Mouse (Mus musculus) CH12.LX (cell line): ENCODE measurements at regions not wholly inside any gene's neighbourhood (a gene's known extent, or its start where the extent isn't known, plus 50 kb on each side); places are given as distances from the start of the nearest gene placed in this dataset.

Experiments used
- DNase-seq: peaks from one replicate; pipeline ENCODE4 v3.0.0-alpha.2; 2013; ENCODE audit errors: extremely low read depth
- H3K27ac ChIP-seq: 2 replicates; pipeline ENCODE4 v1.5.1; 2012; ENCODE audit warnings: low read depth, mild to moderate bottlenecking, control low read depth, moderate library complexity; ENCODE audit not compliant: insufficient read depth
- H3K27me3 ChIP-seq: replicated peaks from 2 replicates; pipeline ENCODE3; 2012; ENCODE audit warnings: inconsistent platforms
- H3K36me3 ChIP-seq, 2 experiments: replicated peaks in 1 of 2; 2 replicates each; pipeline versions ENCODE3 to v1.6.1; 2012; ENCODE audit warnings: inconsistent platforms in 1 of 2, low read length in 1 of 2, mild to moderate bottlenecking in 1 of 2, mixed read lengths in 1 of 2, moderate library complexity in 1 of 2; ENCODE audit not compliant: control insufficient read depth in 1 of 2, insufficient read depth in 1 of 2
- H3K4me1 ChIP-seq, 2 experiments: 2 replicates each; pipeline ENCODE4 v1.6.1; 2012; ENCODE audit warnings: inconsistent platforms in 1 of 2, moderate library complexity in 1 of 2; ENCODE audit not compliant: insufficient read depth in 2 of 2, control insufficient read depth in 1 of 2
- H3K4me2 ChIP-seq: 2 replicates; pipeline ENCODE4 v1.6.1; 2012; ENCODE audit warnings: low read depth, mild to moderate bottlenecking, control low read depth; ENCODE audit not compliant: poor library complexity, insufficient read depth, severe bottlenecking
- H3K4me3 ChIP-seq, 3 experiments: fragments of 150-350 bp in 1 of 3; sonication (generic) in 1 of 3; replicated peaks in 1 of 3; 2 replicates each; pipeline versions ENCODE3 to v1.5.1; 2011 to 2012; ENCODE audit warnings: low read depth in 2 of 3, low read length in 2 of 3, mild to moderate bottlenecking in 2 of 3, moderate library complexity in 2 of 3, control low read depth in 1 of 3, improper control_type of control experiment in 1 of 3, inconsistent platforms in 1 of 3, mixed read lengths in 1 of 3; ENCODE audit not compliant: poor library complexity in 1 of 3
- H3K79me2 ChIP-seq: replicated peaks from 2 replicates; pipeline ENCODE4 v1.6.1; 2012; ENCODE audit warnings: mild to moderate bottlenecking, moderate library complexity; ENCODE audit not compliant: control insufficient read depth, poor library complexity, insufficient read depth, severe bottlenecking; ENCODE audit errors: extremely low read depth
- H3K9ac ChIP-seq: 2 replicates; pipeline ENCODE4 v1.6.1; 2012; ENCODE audit warnings: low read depth, mild to moderate bottlenecking, control low read depth, moderate library complexity; ENCODE audit not compliant: insufficient read depth
- H3K9me3 ChIP-seq: replicated peaks from 2 replicates; pipeline ENCODE3; 2012; ENCODE audit warnings: low read length, inconsistent platforms, mixed read lengths
- BHLHE40 ChIP-seq: IDR thresholded peaks from 2 replicates; pipeline ENCODE4 v1.6.1; 2011; ENCODE audit warnings: mild to moderate bottlenecking, low read depth, low read length, improper control_type of control experiment
- CHD1 ChIP-seq: IDR thresholded peaks from 2 replicates; pipeline ENCODE4 v1.6.1; 2012; ENCODE audit warnings: low read depth, low read length, improper control_type of control experiment, inconsistent platforms
- CHD2 ChIP-seq: IDR thresholded peaks from 2 replicates; pipeline ENCODE4 v1.6.1; 2011; ENCODE audit warnings: low read length, improper control_type of control experiment
- CTCF ChIP-seq, 2 experiments: IDR thresholded peaks in 1 of 2; conservative IDR thresholded peaks in 1 of 2; 2 replicates each; pipeline ENCODE4 v1.5.1; 2011 to 2012; ENCODE audit warnings: low read depth in 2 of 2, low read length in 2 of 2, improper control_type of control experiment in 1 of 2, inconsistent platforms in 1 of 2, mild to moderate bottlenecking in 1 of 2, moderate library complexity in 1 of 2
- ELF1 ChIP-seq: IDR thresholded peaks from 2 replicates; pipeline ENCODE4 v1.6.1; 2014; ENCODE audit warnings: low read depth, mild to moderate bottlenecking, inconsistent platforms, low read length, improper control_type of control experiment
- EP300 ChIP-seq: IDR thresholded peaks from 2 replicates; pipeline ENCODE4 v1.6.1; 2011; ENCODE audit warnings: low read length, improper control_type of control experiment
- ETS1 ChIP-seq: conservative IDR thresholded peaks from 2 replicates; pipeline ENCODE4 v1.6.1; 2012; ENCODE audit warnings: low read depth, mild to moderate bottlenecking, inconsistent platforms, low read length, improper control_type of control experiment, moderate library complexity
- GABPA ChIP-seq: IDR thresholded peaks from 2 replicates; pipeline ENCODE4 v1.6.1; 2012; ENCODE audit warnings: low read depth, low read length, improper control_type of control experiment, inconsistent platforms; ENCODE audit not compliant: insufficient replicate concordance
- HCFC1 ChIP-seq: IDR thresholded peaks from 2 replicates; pipeline ENCODE4 v1.6.1; 2012; ENCODE audit warnings: low read depth, mild to moderate bottlenecking, inconsistent platforms, low read length, improper control_type of control experiment
- IRF4 ChIP-seq: IDR thresholded peaks from 2 replicates; pipeline ENCODE4 v1.6.1; 2014; ENCODE audit warnings: low read depth, mild to moderate bottlenecking, inconsistent platforms, low read length, improper control_type of control experiment
- KAT2A ChIP-seq: IDR thresholded peaks from 2 replicates; pipeline ENCODE4 v1.6.1; 2012; ENCODE audit warnings: low read length, improper control_type of control experiment, inconsistent platforms; ENCODE audit not compliant: insufficient replicate concordance
- MAFK ChIP-seq: IDR thresholded peaks from 2 replicates; pipeline ENCODE4 v1.6.1; 2011; ENCODE audit warnings: low read length, improper control_type of control experiment; ENCODE audit not compliant: insufficient replicate concordance
- MAX ChIP-seq: IDR thresholded peaks from 2 replicates; pipeline ENCODE4 v1.6.1; 2011; ENCODE audit warnings: low read length, improper control_type of control experiment
- MAZ ChIP-seq: IDR thresholded peaks from 2 replicates; pipeline ENCODE4 v1.6.1; 2012; ENCODE audit warnings: low read depth, mild to moderate bottlenecking, inconsistent platforms, low read length, improper control_type of control experiment, moderate library complexity
- MEF2A ChIP-seq: IDR thresholded peaks from 2 replicates; pipeline ENCODE4 v1.6.1; 2014; ENCODE audit warnings: low read depth, mild to moderate bottlenecking, inconsistent platforms, low read length, improper control_type of control experiment, borderline replicate concordance
- MYC ChIP-seq: IDR thresholded peaks from 2 replicates; pipeline ENCODE4 v1.6.1; 2011; ENCODE audit warnings: low read depth, mild to moderate bottlenecking, improper control_type of control experiment, low read length
- NELFE ChIP-seq: IDR thresholded peaks from 2 replicates; pipeline ENCODE4 v1.6.1; 2011; ENCODE audit warnings: low read depth, low read length, improper control_type of control experiment
- PAX5 ChIP-seq: IDR thresholded peaks from 2 replicates; pipeline ENCODE4 v1.6.1; 2012; ENCODE audit warnings: low read length, inconsistent platforms, mixed read lengths
- POLR2AphosphoS2 ChIP-seq: IDR thresholded peaks from 2 replicates; pipeline ENCODE4 v1.6.1; 2011; ENCODE audit warnings: low read depth, low read length, improper control_type of control experiment
- SIN3A ChIP-seq: IDR thresholded peaks from 2 replicates; pipeline ENCODE4 v1.6.1; 2012; ENCODE audit warnings: low read length, improper control_type of control experiment, inconsistent platforms
- TCF12 ChIP-seq: IDR thresholded peaks from 2 replicates; pipeline ENCODE4 v1.6.1; 2014; ENCODE audit warnings: low read depth, mild to moderate bottlenecking, inconsistent platforms, low read length, improper control_type of control experiment
- ZKSCAN1 ChIP-seq: IDR thresholded peaks from 2 replicates; pipeline ENCODE4 v1.6.1; 2012; ENCODE audit warnings: low read depth, inconsistent platforms, low read length, improper control_type of control experiment, borderline replicate concordance
- ZMIZ1 ChIP-seq: IDR thresholded peaks from 2 replicates; pipeline ENCODE4 v1.6.1; 2012; ENCODE audit warnings: low read depth, mild to moderate bottlenecking, inconsistent platforms, low read length, improper control_type of control experiment
- ZNF384 ChIP-seq: IDR thresholded peaks from 2 replicates; pipeline ENCODE4 v1.6.1; 2012; ENCODE audit warnings: low read depth, low read length, improper control_type of control experiment, inconsistent platforms
- dilution Hi-C: fragments of 300-500 bp; cut with MboI; formaldehyde crosslinking; loops from 2 replicates; pipeline ENCODE4 v1.14.3; 2020; ENCODE audit warnings: low sequenced_read_pairs; ENCODE audit not compliant: extremely low pct_unique_long_range_greater_than_20kb, extremely low pct_ligation_motif_present
- in situ Hi-C: fragments of 300-500 bp; cut with MboI; formaldehyde crosslinking; loops from 3 replicates; pipeline ENCODE4 v1.14.3; 2019; ENCODE audit warnings: low sequenced_read_pairs, low pct_ligation_motif_present, low pct_unique_long_range_greater_than_20kb, mixed read lengths

GRCm38 (mm10) chr8:8495472-8495871 is 165.6 kb downstream of the Efnb2 start:
- in situ Hi-C loops (no loop called here), dilution Hi-C loops (no loop called here)
- Histone ChIP-seq H3K27me3 (no peaks in the 10 kb centered on the region), H3K9me3 (peaks cover 86% of the 10 kb centered on the region), H3K4me2 (no peak overlapping the region), H3K79me2 (no peaks in the 10 kb centered on the region), H3K9ac (no peak overlapping the region), H3K27ac (no peak overlapping the region), H3K36me3 (no peaks in the 10 kb centered on the region), H3K4me3 (no peak overlapping the region), H3K4me1 (no peaks in the 10 kb centered on the region)
- TF ChIP-seq MAFK (no peak), BHLHE40 (no peak), MYC (no peak), EP300 (no peak), CHD1 (no peak), IRF4 (no peak)
- no peak for DNase-seq

- dilution Hi-C loops (no loop called here), in situ Hi-C loops (no loop called here)
- H3K4me1 ChIP-seq = no peaks in the 10 kb centered on the region
- H3K9me3 ChIP-seq = peaks cover 85% of the 10 kb centered on the region
- H3K36me3 ChIP-seq = no peaks in the 10 kb centered on the region
- no peak overlapping the region for H3K4me3 ChIP-seq
- H3K9ac ChIP-seq = no peak overlapping the region
- H3K4me2 ChIP-seq = no peak overlapping the region
- H3K79me2 ChIP-seq = no peaks in the 10 kb centered on the region
- H3K27ac ChIP-seq = no peak overlapping the region
- no peak for DNase-seq
- TF ChIP-seq HCFC1 (no peak), TCF12 (no peak), MEF2A (no peak), MYC (no peak), ELF1 (no peak), NELFE (no peak), SIN3A (no peak), ZMIZ1 (no peak), GABPA (no peak), MAZ (no peak), CTCF (conservative IDR thresholded peaks at IDR 0.05 in 1 of 2, IDR thresholded peaks at IDR 0.05 in 1 of 2; ENCODE audit: low read depth in 2 of 2, low read length in 2 of 2) (no peak), CHD2 (no peak), KAT2A (no peak), ZNF384 (no peak), PAX5 (no peak), MAX (no peak), POLR2AphosphoS2 (no peak), ZKSCAN1 (no peak), IRF4 (no peak), ETS1 (no peak)
- H3K27me3 ChIP-seq = no peaks in the 10 kb centered on the region
Observed at GRCm38 (mm10) chr8:8494281-8494680, 166.8 kb downstream of the Efnb2 start.
